Mouse (Mus musculus) thymus, postnatal 4 days (tissue): ENCODE measurements around the gene Snap25.

Experiments used
- DNase-seq: peaks from one replicate; pipeline ENCODE4 v3.0.0; 2021

Gene Snap25

GRCm38 (mm10) chr2:136811331-136811730 lies 98.1 kb downstream of the Snap25 start:
- DNase-seq, result no peak

- no peak for DNase-seq
Observed at GRCm38 (mm10) chr2:136816717-136817400, 103.6 kb downstream of the Snap25 start.

GRCm38 (mm10) chr2:136823751-136824716 lies 110.8 kb downstream of the Snap25 start:
- no peak for DNase-seq

GRCm38 (mm10) chr2:136827612-136828011 lies 114.4 kb downstream of the Snap25 start:
- no peak for DNase-seq
